Mouse (Mus musculus) T-cell, adult 2 months (primary cell): ENCODE measurements around the gene Olfr1084.
"Not testable (repeated sequence)": the region's sequence is repeated elsewhere in the genome, so short reads cannot be mapped to it uniquely, and the experiment has no call there.

Experiments
- DNase-seq: peaks from one replicate; pipeline ENCODE4 v3.0.0; 2022; ENCODE audit warnings: low spot score

Olfr1084 gene

DNA sequence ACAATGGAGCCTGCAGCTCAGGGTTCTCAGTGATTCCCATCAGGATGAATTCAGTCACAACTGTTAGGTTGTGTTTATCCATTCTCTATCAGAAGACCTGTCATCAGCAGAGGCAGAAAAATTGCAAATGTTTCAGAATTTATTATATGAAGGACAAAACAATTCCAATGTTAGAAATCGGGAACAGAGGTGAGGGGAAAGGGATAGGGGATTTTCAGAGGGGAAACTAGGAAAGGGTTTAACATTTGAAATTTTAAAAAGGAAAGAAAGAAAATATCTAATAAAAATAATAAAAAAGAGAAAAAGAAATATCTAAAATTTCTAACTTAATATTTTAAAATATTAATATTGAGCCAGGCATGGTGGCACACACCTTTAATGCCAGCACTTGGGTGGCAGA is at the start of gene Olfr1084:
Gene Olfr1084 (minus strand): TSS at position 101 of the 400 bp plus-strand sequence.
- not testable (repeated sequence) for DNase-seq

DNA sequence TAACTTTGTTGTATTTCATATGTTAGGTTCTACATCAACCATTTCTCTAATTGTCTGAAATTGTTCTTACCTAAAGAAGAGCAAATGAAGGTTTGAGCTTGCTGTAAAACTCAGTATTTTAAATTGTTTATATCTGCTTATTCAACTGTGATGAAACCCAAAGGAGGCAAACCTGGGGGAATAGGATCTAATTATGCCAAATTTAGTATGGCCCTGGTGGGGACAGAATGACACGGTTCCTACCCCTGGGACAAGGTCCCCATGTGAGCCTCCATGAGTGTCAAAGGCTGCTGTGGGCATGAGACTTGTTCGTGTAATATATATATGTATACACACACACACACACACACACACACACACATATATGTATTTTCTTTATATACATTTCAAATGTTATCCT is 40.5 kb upstream of the Olfr1084 start, which contains the start of gene Olfr1086:
Gene Olfr1086 (minus strand): TSS at position 101 of the 400 bp plus-strand sequence.
- DNase-seq, result no peak

DNA sequence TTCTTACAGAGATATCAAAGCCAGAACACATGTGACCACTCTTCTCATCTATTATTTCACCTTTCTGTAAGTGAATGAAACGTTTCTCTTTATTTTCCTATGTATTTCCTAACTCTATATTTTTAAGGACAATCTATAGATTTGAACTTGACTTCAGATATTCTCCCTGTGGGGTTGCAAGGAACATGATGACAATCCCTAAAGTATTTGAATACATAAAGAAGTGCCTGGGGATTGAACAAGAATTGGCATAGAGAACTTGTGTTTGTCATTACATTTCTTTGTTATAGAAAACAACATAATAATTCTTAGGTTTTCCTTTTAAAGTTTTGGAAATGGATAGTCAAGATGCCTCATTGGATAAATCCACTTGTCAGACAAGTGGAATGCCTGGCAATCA is 22.4 kb upstream of the Olfr1084 start, which contains the start of gene Olfr1085:
Gene Olfr1085 (minus strand): TSS at position 101 of the 400 bp plus-strand sequence.
- DNase-seq, result no peak

DNA sequence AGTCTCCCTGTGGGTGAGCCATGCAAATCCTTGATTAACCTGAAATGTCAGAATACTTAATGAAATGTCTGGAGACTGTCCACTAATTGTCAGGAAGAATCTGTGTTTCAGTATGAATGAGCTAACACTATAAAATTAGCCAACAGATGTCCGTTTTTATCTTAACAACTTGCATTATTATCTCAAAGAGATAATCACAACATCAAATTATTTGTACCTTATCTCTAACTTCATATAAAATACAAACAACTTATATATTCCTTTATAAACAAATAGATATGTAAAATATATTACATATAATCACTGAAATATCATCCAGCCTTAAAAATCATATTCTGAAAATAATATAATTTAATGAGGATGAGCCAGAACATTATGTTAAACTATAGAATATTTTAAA is 40.7 kb downstream of the Olfr1084 start, which contains the start of gene Olfr1082:
Gene Olfr1082 (minus strand): TSS at position 101 of the 400 bp plus-strand sequence.
- DNase-seq, result not testable (repeated sequence)
